Mouse (Mus musculus) limb, embryonic 11.5 days (tissue): Measurements from ENCODE around the gene Dusp5. TPM values are rescaled to one million over a fixed set of nuclear protein-coding genes. Genes with fewer than 3 reads are reported as not detected.

Experiments
- ATAC-seq: fragments of 200-750 bp; cut with Nextera tagmentation; 2 replicates; pipeline ENCODE4 v1.8.0; 2017; ENCODE audit warnings: low read depth; ENCODE audit not compliant: insufficient number of reproducible peaks, low FRiP score, low TSS enrichment
- DNase-seq: peaks from one replicate; pipeline ENCODE4 v3.0.0-alpha.2; 2015; ENCODE audit warnings: low spot score
- H3K27ac ChIP-seq: fragments of 300-500 bp; sonication (generic); replicated peaks from 2 replicates; pipeline ENCODE4 v1.5.1; 2014; ENCODE audit warnings: low read depth, mild to moderate bottlenecking, low read length
- H3K27me3 ChIP-seq: fragments of 300-500 bp; sonication (generic); 2 replicates; pipeline ENCODE4 v1.6.1; 2014; ENCODE audit warnings: mild to moderate bottlenecking, low read length, mixed read lengths; ENCODE audit not compliant: control insufficient read depth, insufficient read depth
- H3K36me3 ChIP-seq: fragments of 300-500 bp; sonication (generic); 2 replicates; pipeline ENCODE4 v1.6.1; 2014; ENCODE audit warnings: mild to moderate bottlenecking, low read length, moderate library complexity, mixed read lengths; ENCODE audit not compliant: control insufficient read depth, insufficient read depth
- H3K4me1 ChIP-seq: fragments of 300-500 bp; sonication (generic); 2 replicates; pipeline ENCODE4 v1.6.1; 2014; ENCODE audit warnings: low read length, mixed read lengths; ENCODE audit not compliant: control insufficient read depth, insufficient read depth
- H3K4me2 ChIP-seq: fragments of 300-500 bp; sonication (generic); 2 replicates; pipeline ENCODE4 v1.6.1; 2014; ENCODE audit warnings: low read depth, mild to moderate bottlenecking, moderate library complexity; ENCODE audit not compliant: severe bottlenecking
- H3K4me3 ChIP-seq: fragments of 300-500 bp; sonication (generic); 2 replicates; pipeline ENCODE4 v1.5.1; 2014; ENCODE audit warnings: low read depth, low read length
- H3K9ac ChIP-seq: fragments of 300-500 bp; sonication (generic); 2 replicates; pipeline ENCODE4 v1.6.1; 2014; ENCODE audit warnings: mild to moderate bottlenecking, low read length
- H3K9me3 ChIP-seq: fragments of 300-500 bp; sonication (generic); 2 replicates; pipeline ENCODE4 v1.6.1; 2016; ENCODE audit warnings: low read length; ENCODE audit not compliant: control insufficient read depth
- WGBS: fragments of 180-500 bp; shearing (Covaris S2); extraction: QIAGEN DNeasy Blood & Tissue Kit; methylation state at CpG from one replicate; pipeline ENCODE4 v1.1.7; 2014; 5-methylcytosine and 5-hydroxymethylcytosine counted together
- polyA plus RNA-seq: library from polyadenylated mRNA; unstranded; fragments of >200 nt; fragmentation: Nextera tagmentation; extraction: Ambion mirVana; gene quantifications from 2 replicates; pipeline ENCODE4 v1.2.1, GENCODE M21; 2014

Gene Dusp5
- polyA plus RNA-seq, result 3.5 and 3.8 TPM in 2 replicates

DNA sequence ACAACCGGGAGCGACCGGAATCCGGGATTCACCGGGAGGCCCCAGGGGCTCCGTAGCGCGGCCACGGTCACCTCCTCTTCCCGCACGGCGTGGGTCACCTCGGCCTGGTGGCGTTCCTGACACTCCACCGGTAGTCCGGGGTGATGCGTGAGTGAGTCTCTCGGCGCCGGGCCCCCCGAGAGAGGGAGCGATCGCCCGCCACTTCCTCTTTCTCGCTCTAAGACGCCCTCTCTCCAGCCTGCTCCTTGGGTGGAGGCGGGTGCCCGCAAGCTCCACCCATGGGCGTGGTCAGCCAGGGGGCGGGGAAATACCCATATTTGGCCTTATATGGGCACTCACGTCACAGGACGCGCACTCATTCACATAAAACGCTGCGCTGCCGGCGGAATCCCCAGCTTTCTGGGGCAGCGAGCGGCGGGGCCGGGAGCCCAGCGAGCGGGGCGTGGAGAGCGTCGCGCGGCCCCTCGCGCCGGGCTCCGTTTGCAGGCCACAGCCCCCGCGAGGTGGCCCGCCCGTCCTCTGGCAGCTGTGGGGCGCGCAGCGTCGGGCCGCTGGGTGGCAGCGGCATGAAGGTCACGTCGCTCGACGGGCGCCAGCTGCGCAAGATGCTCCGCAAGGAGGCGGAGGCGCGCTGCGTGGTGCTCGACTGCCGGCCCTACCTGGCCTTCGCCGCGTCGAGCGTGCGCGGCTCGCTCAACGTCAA, at the start of gene Dusp5:
Gene Dusp5, plus strand, starts transcription at position 358 of the 703 bp plus-strand sequence.
- Histone ChIP-seq H3K36me3 (no peaks in the 10 kb centered on the region), H3K4me3 (peak within 1 kb of the TSS; percentile 61), H3K4me1 (peaks cover 11% of the 10 kb centered on the region; the same call in 1 of the 2 replicates), H3K27me3 (no peaks in the 10 kb centered on the region), H3K27ac (no peak within 1 kb of the TSS), H3K9ac (peak within 1 kb of the TSS; percentile 67), H3K4me2 (peak within 1 kb of the TSS; percentile 89), H3K9me3 (no peaks in the 10 kb centered on the region)
- WGBS, result 0% methylated on average over 78 of the region's 84 CpGs
- ATAC-seq, result peak; percentile 93
- DNase-seq, result peak; percentile 99

DNA sequence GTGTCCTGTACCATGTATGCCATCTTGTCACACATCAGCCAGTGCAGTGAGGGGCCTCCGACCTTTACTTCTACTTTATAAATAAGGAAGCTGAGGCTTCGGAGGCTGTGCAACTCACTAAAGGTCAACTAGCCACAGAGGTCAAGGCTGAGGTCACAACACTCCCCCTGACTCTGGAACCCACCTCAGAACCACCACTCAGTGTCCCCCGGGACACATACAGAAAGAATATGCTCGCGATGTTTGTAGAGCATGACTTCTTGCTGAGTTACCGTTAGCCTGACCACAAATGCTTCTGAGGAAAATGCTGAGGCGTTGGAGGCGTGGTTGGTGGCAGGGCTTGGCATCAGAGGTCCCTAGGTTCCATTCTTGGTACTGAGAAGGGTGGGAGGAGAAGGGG, 49.3 kb upstream of the Dusp5 start:
- H3K36me3 ChIP-seq, result no peaks in the 10 kb centered on the region
- ATAC-seq (no peak), DNase-seq (no peak)
- H3K4me1 ChIP-seq, result no peaks in the 10 kb centered on the region
- H3K9ac ChIP-seq, result no peak overlapping the region
- H3K27ac ChIP-seq, result no peak overlapping the region
- H3K9me3 ChIP-seq, result no peaks in the 10 kb centered on the region
- no peak overlapping the region for H3K4me3 ChIP-seq
- H3K4me2 ChIP-seq, result no peak overlapping the region
- 84% methylated on average over 8 of the region's 8 CpGs for WGBS
- H3K27me3 ChIP-seq, result no peaks in the 10 kb centered on the region

DNA sequence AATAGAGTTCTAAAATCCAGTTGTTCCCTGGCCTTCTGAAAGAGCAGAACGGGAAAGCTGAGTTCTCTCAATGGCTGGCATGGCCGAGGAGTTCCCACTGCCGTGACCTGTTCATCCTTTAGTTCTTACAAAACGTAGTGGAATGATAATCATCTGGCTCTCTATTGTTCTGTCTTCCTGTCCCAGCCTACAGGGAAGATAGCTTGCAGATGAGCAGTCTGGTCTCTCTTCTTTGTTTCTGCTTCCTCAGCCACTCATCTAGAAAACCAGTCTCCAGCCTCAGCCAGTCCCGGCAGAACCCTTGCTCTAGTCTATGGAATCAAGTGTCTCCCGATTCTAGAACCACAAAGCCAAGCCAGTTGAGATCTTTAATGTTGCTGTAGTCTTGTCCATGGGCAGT, 46.8 kb upstream of the Dusp5 start:
- WGBS, result 83% methylated on average over 6 of the region's 6 CpGs

DNA sequence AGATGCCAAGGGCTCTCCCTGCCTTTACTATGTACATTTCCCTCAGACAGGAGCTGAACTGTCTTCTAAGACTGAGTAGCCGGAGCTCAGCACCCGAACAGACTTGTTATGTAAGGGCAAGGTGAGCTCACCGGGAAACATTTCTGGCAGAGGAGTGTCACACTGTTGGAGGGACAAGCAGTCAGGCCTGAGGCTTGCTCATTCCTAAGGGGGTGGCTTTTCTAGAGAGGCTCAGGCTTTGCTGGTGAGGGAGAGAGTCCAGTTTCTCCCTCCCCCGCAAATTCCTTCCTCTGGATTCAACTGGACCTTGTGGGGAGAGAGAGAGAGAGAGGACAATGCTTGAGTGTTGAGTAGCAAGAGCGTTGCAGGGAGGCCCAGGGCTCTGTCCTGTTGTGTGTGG, 46.4 kb upstream of the Dusp5 start:
- no peaks in the 10 kb centered on the region for H3K27me3 ChIP-seq
- H3K9me3 ChIP-seq, result no peaks in the 10 kb centered on the region
- 88% methylated on average over 5 of the region's 5 CpGs for WGBS
- no peak overlapping the region for H3K4me2 ChIP-seq
- H3K9ac ChIP-seq, result no peak overlapping the region
- H3K36me3 ChIP-seq, result no peaks in the 10 kb centered on the region
- H3K4me3 ChIP-seq, result no peak overlapping the region
- ATAC-seq, result no peak
- no peaks in the 10 kb centered on the region for H3K4me1 ChIP-seq
- no peak for DNase-seq
- no peak overlapping the region for H3K27ac ChIP-seq

More for the DNA sequence above, 46.8 kb upstream of the Dusp5 start:
- no peaks in the 10 kb centered on the region for H3K27me3 ChIP-seq
- H3K36me3 ChIP-seq, result no peaks in the 10 kb centered on the region
- ATAC-seq (no peak), DNase-seq (no peak)
- H3K4me2 ChIP-seq, result no peak overlapping the region
- H3K4me3 ChIP-seq, result no peak overlapping the region
- H3K4me1 ChIP-seq, result no peaks in the 10 kb centered on the region
- H3K9me3 ChIP-seq, result no peaks in the 10 kb centered on the region
- no peak overlapping the region for H3K9ac ChIP-seq
- H3K27ac ChIP-seq, result no peak overlapping the region

DNA sequence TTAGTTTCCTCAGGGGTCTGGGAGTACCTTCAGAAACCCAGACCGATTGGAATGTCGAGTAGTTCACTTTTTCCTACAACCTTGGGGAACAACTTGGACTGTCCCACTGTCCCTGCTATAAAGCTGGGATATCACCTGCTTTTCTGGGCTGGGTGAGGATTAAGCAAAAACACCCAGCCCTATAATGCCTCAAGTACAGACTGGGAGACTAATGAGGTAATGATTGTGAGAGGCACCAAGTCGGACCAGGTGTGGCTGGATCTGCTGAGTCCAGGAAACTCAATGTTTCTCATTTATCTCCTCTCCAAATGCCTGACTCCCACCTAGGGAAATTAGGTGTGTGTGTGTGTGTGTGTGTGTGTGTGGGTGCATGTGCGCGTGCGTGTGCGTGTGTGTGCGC, 44.9 kb upstream of the Dusp5 start:
- DNase-seq (no peak), ATAC-seq (no peak)
- Histone ChIP-seq H3K36me3 (no peaks in the 10 kb centered on the region), H3K4me3 (no peak overlapping the region), H3K27me3 (no peaks in the 10 kb centered on the region), H3K9me3 (no peaks in the 10 kb centered on the region), H3K9ac (no peak overlapping the region), H3K27ac (no peak overlapping the region), H3K4me2 (no peak overlapping the region), H3K4me1 (no peaks in the 10 kb centered on the region)
- WGBS, result 89% methylated on average over 8 of the region's 8 CpGs

DNA sequence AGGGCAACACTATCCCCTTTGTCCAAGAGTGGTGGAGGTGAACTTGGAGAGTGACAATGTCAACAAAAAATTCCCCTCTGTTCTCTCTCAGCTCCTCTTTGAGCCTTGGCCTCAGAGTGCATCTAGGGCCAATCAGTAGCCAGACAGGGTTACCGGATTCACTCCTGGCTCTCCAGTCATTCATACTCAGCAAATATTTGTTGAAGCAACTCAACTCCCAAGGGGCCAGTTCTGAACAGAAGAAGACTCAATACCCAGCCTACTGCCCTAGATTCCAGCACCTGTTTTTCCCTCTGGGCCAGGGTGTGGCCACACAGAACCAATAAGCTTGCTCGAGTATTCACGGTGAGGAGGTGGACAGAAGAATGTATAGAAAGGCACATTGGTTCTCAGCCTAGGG, 44.0 kb upstream of the Dusp5 start:
- no peaks in the 10 kb centered on the region for H3K9me3 ChIP-seq
- H3K36me3 ChIP-seq, result no peaks in the 10 kb centered on the region
- no peaks in the 10 kb centered on the region for H3K4me1 ChIP-seq
- no peak overlapping the region for H3K4me2 ChIP-seq
- H3K27me3 ChIP-seq, result no peaks in the 10 kb centered on the region
- H3K4me3 ChIP-seq, result no peak overlapping the region
- no peak for DNase-seq
- no peak for ATAC-seq
- H3K9ac ChIP-seq, result no peak overlapping the region
- WGBS, result 86% methylated on average over 3 of the region's 3 CpGs
- no peak overlapping the region for H3K27ac ChIP-seq

DNA sequence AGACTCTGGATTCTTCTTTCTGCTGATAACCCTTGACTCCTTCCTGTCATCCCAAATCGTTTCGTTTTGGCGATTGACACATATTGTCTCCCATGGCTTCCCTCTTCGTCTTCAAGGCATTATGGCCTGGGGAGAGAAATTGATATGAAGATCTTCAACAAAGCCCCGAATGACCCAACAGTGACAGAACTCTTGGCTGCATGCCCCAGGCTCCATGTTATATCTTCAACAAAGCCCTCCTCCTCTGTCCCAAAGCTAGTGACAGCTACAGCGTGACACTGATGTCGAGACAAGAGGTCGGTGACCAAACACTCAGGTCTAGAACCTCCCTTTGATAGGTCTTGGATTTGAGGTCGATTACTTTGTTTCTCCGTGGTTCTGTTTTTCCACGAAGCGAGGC, 39.7 kb upstream of the Dusp5 start:
- Histone ChIP-seq H3K27me3 (no peaks in the 10 kb centered on the region), H3K9me3 (no peaks in the 10 kb centered on the region), H3K4me2 (no peak overlapping the region), H3K36me3 (no peaks in the 10 kb centered on the region), H3K9ac (no peak overlapping the region), H3K27ac (no peak overlapping the region), H3K4me3 (no peak overlapping the region), H3K4me1 (no peaks in the 10 kb centered on the region)
- ATAC-seq, result no peak
- no peak for DNase-seq
- 90% methylated on average over 12 of the region's 12 CpGs for WGBS

DNA sequence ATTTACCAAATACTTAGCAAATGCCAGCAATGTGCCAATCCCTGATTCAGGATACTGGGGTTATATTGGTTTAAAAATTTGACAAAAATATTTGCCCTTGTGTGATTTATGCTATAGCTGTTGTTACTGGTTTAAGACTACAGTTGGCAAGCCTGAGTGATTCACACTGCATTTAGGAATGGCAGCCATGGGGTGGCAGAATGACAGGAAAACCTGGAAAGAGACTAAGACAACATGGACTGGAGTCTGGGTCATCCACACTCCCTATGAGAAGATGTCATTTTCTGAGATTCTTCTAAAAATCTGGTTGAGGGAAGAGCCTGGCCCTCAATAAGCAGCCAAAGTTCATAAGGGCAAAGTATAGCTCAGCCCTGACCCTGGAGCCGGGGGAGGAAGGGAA, 39.0 kb upstream of the Dusp5 start:
- Histone ChIP-seq H3K4me3 (no peak overlapping the region), H3K9me3 (no peaks in the 10 kb centered on the region), H3K27me3 (no peaks in the 10 kb centered on the region), H3K9ac (no peak overlapping the region), H3K36me3 (no peaks in the 10 kb centered on the region), H3K4me1 (no peaks in the 10 kb centered on the region), H3K27ac (no peak overlapping the region), H3K4me2 (no peak overlapping the region)
- DNase-seq (no peak), ATAC-seq (no peak)
- 88% methylated on average over 1 of the region's 1 CpGs for WGBS

DNA sequence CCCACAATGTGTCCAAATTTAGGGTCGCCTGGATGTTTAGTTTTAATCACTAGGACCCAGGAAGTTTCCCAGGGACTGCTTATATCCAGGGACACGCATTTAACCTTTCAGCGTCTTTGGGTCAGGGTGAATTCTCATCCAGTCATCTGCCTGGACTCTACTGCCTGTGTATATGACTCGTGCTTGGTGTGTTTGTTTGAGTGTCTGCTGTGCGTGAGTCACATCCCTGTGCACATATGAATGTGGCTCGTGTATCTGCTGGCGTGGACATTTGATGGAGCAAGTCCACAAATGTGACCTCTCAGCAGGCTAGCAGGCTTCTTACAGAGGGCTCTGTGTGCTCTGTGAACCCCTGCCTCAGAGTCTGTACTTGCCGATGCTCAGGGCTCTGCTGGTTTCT, 38.0 kb upstream of the Dusp5 start:
- H3K9ac ChIP-seq, result no peak overlapping the region
- WGBS, result 78% methylated on average over 8 of the region's 8 CpGs
- H3K4me2 ChIP-seq, result no peak overlapping the region
- H3K4me3 ChIP-seq, result no peak overlapping the region
- ATAC-seq (no peak), DNase-seq (no peak)
- H3K9me3 ChIP-seq, result no peaks in the 10 kb centered on the region
- H3K27ac ChIP-seq, result no peak overlapping the region
- no peaks in the 10 kb centered on the region for H3K36me3 ChIP-seq
- no peaks in the 10 kb centered on the region for H3K27me3 ChIP-seq
- no peaks in the 10 kb centered on the region for H3K4me1 ChIP-seq
